Mouse (Mus musculus) lung, adult 2 months (tissue): ENCODE measurements around the gene Fbxl17. TPM values are rescaled to one million over a fixed set of nuclear protein-coding genes. Genes with fewer than 3 reads are reported as not detected.

Experiments used
- DNase-seq: peaks from one replicate; pipeline ENCODE4 v3.0.0; 2022
- H3K4me1 ChIP-seq: fragments of 200-500 bp; 2 replicates; pipeline ENCODE4 v1.6.1; 2011; ENCODE audit warnings: low read length; ENCODE audit not compliant: control insufficient read depth, insufficient read depth
- H3K4me3 ChIP-seq: fragments of 200-500 bp; replicated peaks from 2 replicates; pipeline ENCODE3; 2011; ENCODE audit warnings: low read depth, mild to moderate bottlenecking, control low read depth, low read length; ENCODE audit errors: extremely low read depth
- CTCF ChIP-seq: fragments of 200-500 bp; IDR thresholded peaks from 2 replicates; pipeline ENCODE4 v1.5.1; 2011; ENCODE audit warnings: mild to moderate bottlenecking, low read length, control low read depth; ENCODE audit not compliant: insufficient read depth
- POLR2A ChIP-seq: fragments of 200-500 bp; IDR thresholded peaks from 2 replicates; pipeline ENCODE4 v1.6.1; 2011; ENCODE audit warnings: low read depth, mild to moderate bottlenecking, control low read depth, low read length, borderline replicate concordance; ENCODE audit errors: extremely low read depth
- WGBS: fragments of 180-500 bp; shearing (Covaris S2); methylation state at CpG from one replicate; pipeline ENCODE4 v1.1.7; 2018; 5-methylcytosine and 5-hydroxymethylcytosine counted together
- polyA plus RNA-seq: library from polyadenylated mRNA; depleted of rRNA; stranded (reverse); fragments of >200 nt; gene quantifications from 2 replicates; pipeline ENCODE4 v1.2.3, GENCODE M21; 2012

Gene Fbxl17
- polyA plus RNA-seq, 1 experiment = 7.5 TPM

DNA sequence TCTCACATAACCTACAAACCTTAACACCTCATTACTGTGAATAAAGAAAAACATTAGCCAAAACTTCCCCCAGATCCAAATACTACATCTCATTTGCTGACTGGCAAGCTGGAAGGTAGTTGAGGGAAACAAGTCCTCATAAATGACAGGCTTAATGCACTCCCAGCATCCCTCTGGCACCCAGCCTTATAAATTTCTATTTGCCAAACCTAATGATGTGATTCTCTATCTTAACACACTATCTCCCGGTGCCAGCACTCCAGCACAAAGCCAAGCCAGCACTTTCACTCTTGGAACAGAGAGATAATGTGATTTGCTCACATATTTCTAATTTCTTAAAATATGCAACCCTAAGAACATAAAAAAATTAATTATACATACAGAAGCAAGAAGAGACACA, 34.6 kb downstream of the Fbxl17 start:
- H3K4me1 ChIP-seq = 0 out of 2 replicates have a peak, but pooled peaks cover 3% of the 10 kb centered on the region

DNA sequence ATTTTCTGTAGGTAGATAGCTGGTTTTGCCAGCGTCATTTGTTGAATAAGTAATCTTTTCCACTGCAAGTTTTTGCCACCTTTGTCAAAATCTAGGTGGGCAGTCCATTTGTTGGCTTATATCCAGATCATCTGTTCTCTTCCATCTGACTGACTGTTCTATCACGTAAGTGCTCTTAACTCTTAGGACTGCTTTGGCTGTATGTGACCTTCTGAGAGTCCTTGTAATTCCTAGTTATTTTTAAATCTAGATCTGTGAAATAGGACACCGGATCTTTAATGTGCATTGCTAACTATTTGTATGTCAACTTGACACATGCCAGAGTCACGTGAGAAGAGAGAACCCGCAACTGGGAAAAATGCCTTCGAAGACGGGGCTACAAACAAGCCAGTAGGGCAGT, 37.3 kb downstream of the Fbxl17 start:
- DNase-seq = no peak
- no peak overlapping the region for H3K4me3 ChIP-seq
- H3K4me1 ChIP-seq = 0 out of 2 replicates have a peak, but pooled peaks cover 3% of the 10 kb centered on the region
- WGBS = 65% methylated on average over 7 of the region's 7 CpGs
- TF ChIP-seq POLR2A = no peak
- no peak for TF ChIP-seq CTCF

More for the DNA sequence above, 34.6 kb downstream of the Fbxl17 start:
- DNase-seq = no peak
- H3K4me3 ChIP-seq = no peak overlapping the region
- TF ChIP-seq CTCF (no peak), POLR2A (no peak)
- 60% methylated on average over 1 of the region's 1 CpGs for WGBS

DNA sequence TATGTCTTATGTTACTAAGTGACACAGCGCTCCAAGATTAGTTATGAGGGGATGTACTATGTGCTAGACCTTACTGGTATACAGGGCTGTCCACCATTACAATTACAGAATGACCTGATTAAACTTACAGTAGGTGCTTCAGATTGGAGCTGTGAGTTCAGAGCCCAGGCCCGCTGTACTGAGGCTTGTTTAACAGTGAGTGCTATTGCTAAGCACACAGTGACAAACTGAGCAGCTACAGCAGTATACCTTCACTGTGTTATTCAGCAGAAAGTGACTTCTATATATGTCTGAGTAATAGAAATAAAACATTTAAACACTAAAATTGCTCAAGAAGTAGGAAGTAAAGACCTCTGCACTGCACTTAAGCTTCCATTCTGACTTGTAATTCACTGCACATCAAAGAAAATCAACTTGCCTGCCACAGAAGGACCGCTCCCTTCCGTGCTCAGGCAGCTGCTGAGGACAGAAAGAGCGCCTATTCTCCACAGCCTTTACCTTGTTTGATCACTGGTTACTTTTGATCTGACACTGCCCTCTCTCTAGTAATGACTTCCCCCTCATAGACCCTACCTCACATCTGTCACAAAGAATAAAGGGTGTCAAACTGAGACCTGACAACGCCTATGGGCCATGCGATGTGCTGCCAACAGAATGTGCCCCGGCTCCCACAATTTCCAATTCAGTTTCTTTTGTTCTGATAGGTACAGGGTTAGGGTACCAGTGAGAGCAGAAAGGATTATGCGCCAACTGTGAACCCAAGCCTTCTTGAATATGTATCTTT, 39.9 kb downstream of the Fbxl17 start:
- H3K4me3 ChIP-seq = no peak overlapping the region
- no peak for TF ChIP-seq CTCF
- TF ChIP-seq POLR2A = no peak
- WGBS = 77% methylated on average over 9 of the region's 9 CpGs
- H3K4me1 ChIP-seq = 0 out of 2 replicates have a peak, but pooled peaks cover 3% of the 10 kb centered on the region
- DNase-seq = no peak

DNA sequence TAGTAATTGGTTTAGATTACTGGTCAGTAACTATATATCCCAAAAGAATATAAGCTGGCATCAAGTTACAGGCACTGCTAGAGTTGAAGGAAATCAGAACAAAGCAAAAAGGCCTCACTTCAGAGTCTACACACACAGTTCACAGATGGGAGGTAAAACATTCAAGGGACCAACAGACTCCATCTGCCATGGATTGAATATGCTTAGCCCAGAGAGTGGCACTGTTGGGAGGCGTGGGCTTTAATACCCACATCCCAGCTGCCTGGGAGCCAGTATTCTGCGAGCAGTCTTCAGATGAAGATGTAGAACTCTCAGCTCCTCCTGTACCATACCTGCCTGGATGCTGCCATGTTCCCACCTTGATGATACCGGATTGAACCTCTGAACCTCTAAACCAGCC, 41.8 kb downstream of the Fbxl17 start:
- Histone ChIP-seq H3K4me3 (no peak overlapping the region), H3K4me1 (0 out of 2 replicates have a peak, but pooled peaks cover 3% of the 10 kb centered on the region)
- TF ChIP-seq CTCF = no peak
- no peak for TF ChIP-seq POLR2A
- over 99% methylated on average over 3 of the region's 3 CpGs for WGBS
- DNase-seq = no peak

DNA sequence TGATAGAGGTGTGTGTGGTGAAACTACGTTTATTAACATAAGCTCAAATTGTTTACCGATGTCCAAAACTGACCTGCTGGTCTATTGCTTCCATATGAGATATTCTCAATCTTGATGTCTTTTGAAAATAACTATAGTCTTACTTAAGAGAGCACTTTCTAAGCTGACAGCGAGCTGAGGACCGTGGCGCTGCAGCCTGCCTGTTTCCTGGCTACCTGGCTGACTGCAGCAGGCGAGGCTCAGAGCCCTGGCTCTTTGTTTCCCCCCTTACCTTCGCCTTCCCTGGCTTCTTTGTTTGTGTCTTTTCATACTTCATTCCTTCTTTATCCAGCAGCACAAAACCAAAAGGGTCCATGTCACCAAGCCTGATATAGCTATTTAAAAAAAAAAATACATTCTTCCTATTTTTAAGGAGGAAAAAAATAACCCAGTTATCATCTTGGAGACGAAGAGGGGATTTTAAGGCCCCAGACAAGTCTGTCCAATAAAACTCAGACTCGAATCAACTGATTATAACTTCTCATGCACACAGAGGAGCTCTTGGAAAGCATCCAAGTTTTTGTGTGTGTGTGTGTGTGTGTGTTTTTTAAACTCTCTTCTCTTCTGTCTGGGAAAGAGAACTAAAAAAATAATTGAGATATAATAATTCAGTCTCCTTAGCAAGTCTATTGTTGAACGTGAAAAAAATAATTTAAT, 48.4 kb downstream of the Fbxl17 start:
- no peak for DNase-seq
- Histone ChIP-seq H3K4me1 (no peaks in the 10 kb centered on the region), H3K4me3 (no peak overlapping the region)
- 69% methylated on average over 10 of the region's 10 CpGs for WGBS
- TF ChIP-seq POLR2A (no peak), CTCF (no peak)

DNA sequence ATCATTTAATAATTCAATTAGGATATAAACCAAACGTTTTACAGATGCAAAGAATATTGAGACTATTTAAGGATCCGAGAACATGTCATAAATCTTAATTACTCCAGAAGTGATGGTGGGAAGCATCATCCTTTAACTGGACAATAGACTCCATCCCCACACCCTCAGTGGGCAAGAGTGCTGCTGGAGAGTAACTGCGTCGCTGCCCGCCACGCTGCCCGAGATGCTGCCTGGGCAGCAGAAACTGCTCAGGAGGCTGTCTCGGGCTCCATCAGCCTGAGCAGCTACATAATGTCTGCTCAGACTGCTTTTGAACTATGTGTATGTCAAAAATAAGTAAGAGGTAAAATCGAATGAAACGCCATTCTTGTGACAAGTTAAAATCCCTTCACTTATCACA, 52.1 kb downstream of the Fbxl17 start:
- 81% methylated on average over 10 of the region's 10 CpGs for WGBS
- Histone ChIP-seq H3K4me1 (no peaks in the 10 kb centered on the region), H3K4me3 (no peak overlapping the region)
- TF ChIP-seq CTCF = no peak
- TF ChIP-seq POLR2A = no peak
- DNase-seq = no peak

DNA sequence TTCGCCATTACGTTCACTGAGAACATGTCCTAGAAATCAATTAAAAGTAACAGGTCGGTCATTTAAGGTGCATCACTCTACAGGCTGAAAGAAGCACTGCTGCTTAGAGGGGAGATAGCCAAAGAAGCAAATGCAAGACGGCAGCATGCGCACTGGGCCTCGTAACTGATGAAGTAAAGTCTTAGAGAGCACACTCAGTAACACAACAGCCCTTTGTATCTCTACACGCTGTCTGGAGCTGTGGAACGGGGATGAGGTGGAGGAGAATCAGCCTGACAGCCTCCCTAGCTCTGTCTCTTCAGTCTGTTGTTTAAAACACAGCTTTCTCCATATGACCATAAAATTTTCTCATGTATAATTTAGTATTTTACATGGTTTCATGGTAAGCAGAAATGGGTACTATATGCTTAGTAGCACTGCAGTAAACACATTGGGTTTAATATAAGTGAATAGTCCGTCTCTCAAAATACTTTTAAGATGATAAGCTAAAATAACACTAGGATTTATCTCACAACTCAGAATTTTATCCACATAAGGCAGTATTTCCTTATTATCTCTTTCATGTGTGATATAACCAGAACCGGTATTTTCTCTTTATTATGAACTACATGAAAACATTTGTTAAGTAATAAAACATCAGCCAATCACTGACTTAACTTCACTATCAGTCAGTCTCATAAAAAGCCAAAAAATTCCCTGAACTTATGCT, 52.7 kb downstream of the Fbxl17 start:
- WGBS = 85% methylated on average over 10 of the region's 10 CpGs
- DNase-seq = no peak
- Histone ChIP-seq H3K4me3 (no peak overlapping the region), H3K4me1 (no peaks in the 10 kb centered on the region)
- TF ChIP-seq POLR2A = no peak
- no peak for TF ChIP-seq CTCF

DNA sequence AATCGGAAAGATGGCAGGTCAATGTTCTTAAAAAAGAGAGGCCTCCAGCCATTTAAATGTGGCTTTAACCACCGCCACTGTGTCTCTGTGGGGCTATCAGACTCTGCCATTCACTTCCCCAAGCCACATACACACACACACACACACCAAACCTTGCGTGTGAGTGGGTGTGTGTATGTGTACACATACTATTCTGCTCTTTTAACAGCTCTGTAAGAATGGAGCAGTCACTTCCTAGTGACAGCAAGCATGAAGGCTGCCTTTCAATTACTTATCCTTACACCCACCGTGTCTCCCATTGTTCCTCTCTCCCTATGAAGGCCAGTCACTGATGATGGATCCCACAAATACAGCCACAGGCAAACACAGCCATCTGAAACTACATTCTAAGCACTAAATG, 54.6 kb downstream of the Fbxl17 start:
- TF ChIP-seq CTCF (no peak), POLR2A (no peak)
- Histone ChIP-seq H3K4me3 (no peak overlapping the region), H3K4me1 (no peaks in the 10 kb centered on the region)
- DNase-seq = no peak
- WGBS = 87% methylated on average over 4 of the region's 4 CpGs

DNA sequence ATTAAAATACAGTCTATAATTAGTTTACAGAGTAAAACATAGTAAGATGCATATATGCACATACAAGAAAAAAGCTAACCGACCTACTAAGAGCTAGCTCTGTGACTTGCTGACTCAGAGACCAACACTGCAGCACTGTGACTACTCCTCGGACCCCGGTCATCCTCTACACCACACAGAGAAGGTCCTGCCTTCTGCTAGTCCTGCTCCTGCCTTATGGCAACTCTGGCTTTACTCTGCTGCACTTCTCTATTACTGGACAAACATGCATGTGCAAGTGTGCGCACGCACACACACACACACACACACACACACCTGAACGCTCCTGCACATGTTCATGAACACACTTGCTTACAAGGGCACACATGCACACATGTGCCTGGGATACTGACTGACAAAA, 62.4 kb downstream of the Fbxl17 start:
- Histone ChIP-seq H3K4me1 (peaks cover 2% of the 10 kb centered on the region; the same call in 1 of the 2 replicates), H3K4me3 (no peak overlapping the region)
- TF ChIP-seq CTCF = no peak
- TF ChIP-seq POLR2A = no peak
- 94% methylated on average over 6 of the region's 6 CpGs for WGBS
- DNase-seq = no peak
